Mouse (Mus musculus) heart, embryonic 12.5 days (tissue): ENCODE data around the gene 4931409K22Rik. TPM values are rescaled to one million over a fixed set of nuclear protein-coding genes. Genes with fewer than 3 reads are reported as not detected.

Experiments used
- ATAC-seq: fragments of 200-750 bp; cut with Nextera tagmentation; 2 replicates; pipeline ENCODE4 v1.8.0; 2017; ENCODE audit warnings: moderate TSS enrichment, moderate library complexity; ENCODE audit not compliant: insufficient number of reproducible peaks, low FRiP score
- H3K27ac ChIP-seq: fragments of 300-500 bp; sonication (generic); 2 replicates; pipeline ENCODE4 v1.5.1; 2016; ENCODE audit warnings: mild to moderate bottlenecking, moderate library complexity; ENCODE audit not compliant: poor library complexity, severe bottlenecking
- H3K27me3 ChIP-seq: fragments of 300-500 bp; sonication (generic); replicated peaks from 2 replicates; pipeline ENCODE4 v1.6.1; 2016; ENCODE audit warnings: mild to moderate bottlenecking, moderate library complexity
- H3K36me3 ChIP-seq: fragments of 300-500 bp; sonication (generic); 2 replicates; pipeline ENCODE4 v1.6.1; 2016; ENCODE audit warnings: mild to moderate bottlenecking, moderate library complexity
- H3K4me1 ChIP-seq: fragments of 300-500 bp; sonication (generic); replicated peaks from 2 replicates; pipeline ENCODE4 v1.6.1; 2016; ENCODE audit warnings: mild to moderate bottlenecking
- H3K4me2 ChIP-seq: fragments of 300-500 bp; sonication (generic); 2 replicates; pipeline ENCODE4 v1.6.1; 2016; ENCODE audit warnings: mild to moderate bottlenecking, moderate library complexity
- H3K4me3 ChIP-seq: fragments of 300-500 bp; sonication (generic); 2 replicates; pipeline ENCODE4 v1.5.1; 2016; ENCODE audit warnings: mild to moderate bottlenecking
- H3K9ac ChIP-seq: fragments of 300-500 bp; sonication (generic); 2 replicates; pipeline ENCODE4 v1.6.1; 2016; ENCODE audit warnings: mild to moderate bottlenecking, moderate library complexity
- H3K9me3 ChIP-seq: fragments of 300-500 bp; sonication (generic); replicated peaks from 2 replicates; pipeline ENCODE4 v1.6.1; 2016; ENCODE audit warnings: mild to moderate bottlenecking, moderate library complexity
- WGBS: fragments of 180-500 bp; shearing (Covaris S2); methylation state at CpG from one replicate; pipeline ENCODE4 v1.1.7; 2016; 5-methylcytosine and 5-hydroxymethylcytosine counted together
- polyA plus RNA-seq: library from polyadenylated mRNA; unstranded; fragments of >200 nt; fragmentation: Nextera tagmentation; extraction: Ambion mirVana; gene quantifications from 2 replicates; pipeline ENCODE4 v1.2.1, GENCODE M21; 2016

4931409K22Rik gene
- polyA plus RNA-seq, 1 experiment from 2014 or later, result not detected

DNA sequence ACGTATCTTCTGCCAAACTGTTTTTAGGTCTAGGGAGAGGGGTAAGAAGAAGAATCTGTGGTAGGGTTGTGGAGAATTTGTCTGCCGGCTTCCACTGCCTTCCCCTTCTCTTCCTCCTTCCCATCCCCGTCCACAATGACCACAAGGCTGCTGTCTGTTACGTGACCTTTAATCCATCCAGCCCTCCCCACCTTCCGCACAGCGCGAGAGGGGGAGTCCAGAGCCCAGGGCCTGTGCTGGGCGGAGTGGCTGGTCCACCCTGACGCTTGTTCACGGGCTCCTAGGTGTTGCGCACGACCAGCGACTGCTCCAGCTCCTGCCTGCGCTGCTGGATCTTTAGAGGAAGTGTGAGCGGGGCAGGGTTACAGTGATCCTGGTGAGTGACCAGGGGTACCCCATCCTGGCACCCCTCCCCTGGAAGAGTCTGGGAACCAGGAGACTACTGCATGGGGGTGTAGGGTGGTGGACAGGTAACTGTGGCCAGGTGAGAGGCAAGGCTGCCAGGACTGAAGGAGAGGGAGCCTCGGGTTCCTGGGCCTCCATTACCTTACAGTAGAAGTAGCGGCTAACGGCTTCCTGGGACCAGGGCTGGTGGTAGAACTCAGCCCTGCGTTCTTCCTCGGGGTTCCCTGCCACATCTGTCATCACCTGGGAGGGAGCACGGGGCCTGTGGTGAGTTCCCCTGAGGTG is 36.0 kb upstream of the 4931409K22Rik start:
- H3K4me2 ChIP-seq, result no peak overlapping the region
- WGBS, result 65% methylated on average over 21 of the region's 21 CpGs
- H3K4me1 ChIP-seq, result peaks cover 41% of the 10 kb centered on the region

DNA sequence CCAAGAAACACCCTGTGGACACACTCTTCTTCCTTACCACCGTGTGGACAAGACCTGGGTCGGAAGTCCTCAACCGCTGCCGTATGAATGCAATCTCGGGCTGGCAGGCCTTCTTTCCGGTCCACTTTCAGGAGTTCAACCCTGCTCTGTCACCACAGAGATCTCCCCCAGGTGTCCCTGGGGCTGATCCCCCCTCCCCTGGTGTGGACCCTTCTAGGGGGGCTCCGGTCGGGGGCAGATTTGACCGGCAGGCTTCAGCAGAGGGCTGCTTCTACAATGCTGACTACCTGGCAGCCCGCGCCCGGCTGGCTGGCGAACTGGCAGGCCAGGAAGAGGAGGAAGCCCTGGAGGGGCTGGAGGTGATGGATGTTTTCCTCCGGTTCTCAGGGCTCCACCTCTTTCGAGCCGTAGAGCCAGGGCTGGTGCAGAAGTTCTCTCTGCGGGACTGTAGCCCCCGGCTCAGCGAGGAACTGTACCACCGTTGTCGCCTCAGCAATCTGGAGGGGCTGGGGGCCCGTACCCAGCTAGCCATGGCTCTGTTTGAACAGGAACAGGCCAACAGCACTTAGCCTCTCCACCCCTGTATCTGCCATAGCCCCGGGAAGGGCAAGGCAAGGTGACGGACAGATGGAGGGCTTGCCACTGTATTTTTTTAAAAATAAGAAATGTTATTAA is 35.3 kb upstream of the 4931409K22Rik start:
- 59% methylated on average over 24 of the region's 24 CpGs for WGBS
- peak overlapping the region; percentile 32 for H3K4me2 ChIP-seq
- H3K27ac ChIP-seq, result no peak overlapping the region
- no peaks in the 10 kb centered on the region for H3K9me3 ChIP-seq
- no peak overlapping the region for H3K4me3 ChIP-seq
- ATAC-seq, result no peak
- peaks cover 87% of the 10 kb centered on the region for H3K36me3 ChIP-seq
- peaks cover 44% of the 10 kb centered on the region for H3K4me1 ChIP-seq
- 0 out of 2 replicates have a peak overlapping the region, but pooled peaks have one; percentile 19 for H3K9ac ChIP-seq
- no peaks in the 10 kb centered on the region for H3K27me3 ChIP-seq

More for the DNA sequence above, 36.0 kb upstream of the 4931409K22Rik start:
- no peak overlapping the region for H3K4me3 ChIP-seq
- no peaks in the 10 kb centered on the region for H3K9me3 ChIP-seq
- H3K27ac ChIP-seq, result no peak overlapping the region
- H3K9ac ChIP-seq, result no peak overlapping the region
- ATAC-seq, result no peak
- H3K36me3 ChIP-seq, result peaks cover 89% of the 10 kb centered on the region
- H3K27me3 ChIP-seq, result no peaks in the 10 kb centered on the region

DNA sequence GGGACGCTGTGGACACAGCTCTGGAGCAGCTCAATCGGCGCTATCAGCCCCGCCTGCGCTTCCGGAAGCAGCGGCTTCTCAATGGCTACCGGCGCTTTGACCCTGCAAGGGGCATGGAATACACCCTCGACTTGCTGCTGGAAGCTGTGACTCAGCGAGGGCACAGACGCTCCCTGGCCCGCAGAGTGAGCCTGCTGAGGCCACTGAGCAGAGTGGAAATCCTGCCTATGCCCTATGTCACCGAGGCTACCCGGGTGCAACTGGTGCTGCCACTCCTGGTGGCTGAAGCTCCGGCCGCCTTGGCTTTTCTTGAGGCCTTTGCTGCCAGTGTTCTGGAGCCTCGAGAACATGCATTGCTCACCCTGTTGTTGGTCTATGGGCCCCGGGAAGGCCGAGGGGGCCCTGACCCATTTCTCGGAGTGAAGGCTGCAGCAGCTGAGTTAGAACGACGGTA is 34.7 kb upstream of the 4931409K22Rik start:
- WGBS, result 29% methylated on average over 23 of the region's 23 CpGs
- 0 out of 2 replicates have a peak overlapping the region, but pooled peaks have one; percentile 19 for H3K9ac ChIP-seq
- 0 out of 2 replicates have a peak overlapping the region, but pooled peaks have one; percentile 5 for H3K27ac ChIP-seq
- H3K36me3 ChIP-seq, result peaks cover 83% of the 10 kb centered on the region
- ATAC-seq, result no peak
- H3K9me3 ChIP-seq, result no peaks in the 10 kb centered on the region
- no peaks in the 10 kb centered on the region for H3K27me3 ChIP-seq
- H3K4me3 ChIP-seq, result no peak overlapping the region
- peak overlapping the region; percentile 32 for H3K4me2 ChIP-seq
- peaks cover 37% of the 10 kb centered on the region for H3K4me1 ChIP-seq

DNA sequence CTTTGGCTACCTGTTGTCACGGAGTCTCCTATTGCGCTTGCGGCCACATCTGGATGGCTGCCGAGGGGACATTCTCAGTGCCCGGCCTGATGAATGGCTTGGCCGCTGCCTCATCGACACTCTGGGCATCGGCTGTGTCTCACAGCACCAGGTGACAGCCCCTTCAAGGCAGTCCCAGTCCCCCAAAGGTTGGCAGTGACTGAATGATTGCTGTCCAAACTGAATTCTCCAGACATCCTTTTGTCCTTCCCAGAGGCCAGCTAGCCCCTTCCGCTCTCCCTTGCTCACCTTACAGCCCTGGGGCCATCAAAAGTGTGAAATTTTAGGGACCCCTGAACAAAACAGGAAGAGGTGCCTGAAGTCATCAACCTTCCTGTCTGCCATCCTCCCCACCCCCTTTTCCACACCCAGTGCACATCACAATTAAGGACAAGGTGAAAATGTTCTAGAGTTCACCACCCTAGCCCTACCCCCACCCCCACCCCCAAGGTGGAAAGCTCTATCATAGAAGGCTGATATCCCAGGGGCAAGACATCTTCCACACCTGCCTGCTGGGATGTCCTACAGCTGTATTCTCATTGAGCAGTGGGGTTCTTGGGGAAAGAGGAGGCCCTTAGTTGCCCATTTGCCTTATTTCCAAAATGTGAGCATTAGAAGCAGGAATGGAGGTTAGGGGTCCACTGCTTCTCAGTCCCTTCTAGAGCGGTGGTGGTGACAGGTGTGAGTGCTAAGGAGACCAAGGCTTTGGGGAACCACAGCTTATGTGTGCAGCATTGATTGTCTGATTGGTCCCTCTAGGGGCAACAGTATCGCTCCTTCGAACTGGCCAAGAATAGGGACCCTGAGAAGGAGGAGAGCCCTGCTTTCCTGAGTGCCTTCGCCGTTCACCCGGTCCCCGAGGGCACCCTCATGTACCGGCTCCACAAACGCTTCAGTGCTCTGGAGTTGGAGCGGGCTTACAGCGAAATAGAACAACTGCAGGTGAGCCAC is 33.2 kb upstream of the 4931409K22Rik start:
- Histone ChIP-seq H3K4me3 (no peak overlapping the region), H3K9me3 (no peaks in the 10 kb centered on the region), H3K27me3 (no peaks in the 10 kb centered on the region), H3K36me3 (peaks cover 68% of the 10 kb centered on the region), H3K4me1 (peaks cover 35% of the 10 kb centered on the region), H3K27ac (no peak overlapping the region), H3K4me2 (no peak overlapping the region), H3K9ac (no peak overlapping the region)
- no peak for ATAC-seq
- WGBS, result 86% methylated on average over 20 of the region's 20 CpGs

DNA sequence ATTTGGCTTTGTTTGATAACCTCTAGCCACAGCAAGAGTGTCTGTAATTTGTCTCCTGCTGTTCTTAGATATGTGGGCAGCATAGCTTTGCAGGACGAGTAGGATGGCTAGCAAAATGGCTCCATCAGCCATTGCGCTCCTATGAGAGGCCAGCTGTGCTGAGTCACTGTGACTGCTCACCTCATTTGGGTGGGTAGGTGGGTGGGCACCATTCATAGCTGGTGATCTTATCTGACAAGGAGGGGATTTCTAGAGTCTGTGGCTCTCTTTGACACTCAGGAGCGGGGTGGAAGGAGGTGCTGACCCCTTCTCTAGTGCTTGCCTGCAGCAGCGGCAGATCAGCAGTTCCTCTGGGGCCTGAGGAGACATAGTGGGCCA is 30.6 kb upstream of the 4931409K22Rik start:
- ATAC-seq, result peak; percentile 38; the same call in 1 of the 2 replicates
- H3K4me3 ChIP-seq, result peak overlapping the region; percentile 78
- peak overlapping the region; percentile 60; the same call in 1 of the 2 replicates for H3K27ac ChIP-seq
- H3K9me3 ChIP-seq, result no peaks in the 10 kb centered on the region
- peaks cover 42% of the 10 kb centered on the region for H3K36me3 ChIP-seq
- no peaks in the 10 kb centered on the region for H3K27me3 ChIP-seq
- H3K4me1 ChIP-seq, result peaks cover 30% of the 10 kb centered on the region
- WGBS, result 17% methylated on average over 4 of the region's 4 CpGs
- H3K9ac ChIP-seq, result peak overlapping the region; percentile 81
- peak overlapping the region; percentile 83 for H3K4me2 ChIP-seq

DNA sequence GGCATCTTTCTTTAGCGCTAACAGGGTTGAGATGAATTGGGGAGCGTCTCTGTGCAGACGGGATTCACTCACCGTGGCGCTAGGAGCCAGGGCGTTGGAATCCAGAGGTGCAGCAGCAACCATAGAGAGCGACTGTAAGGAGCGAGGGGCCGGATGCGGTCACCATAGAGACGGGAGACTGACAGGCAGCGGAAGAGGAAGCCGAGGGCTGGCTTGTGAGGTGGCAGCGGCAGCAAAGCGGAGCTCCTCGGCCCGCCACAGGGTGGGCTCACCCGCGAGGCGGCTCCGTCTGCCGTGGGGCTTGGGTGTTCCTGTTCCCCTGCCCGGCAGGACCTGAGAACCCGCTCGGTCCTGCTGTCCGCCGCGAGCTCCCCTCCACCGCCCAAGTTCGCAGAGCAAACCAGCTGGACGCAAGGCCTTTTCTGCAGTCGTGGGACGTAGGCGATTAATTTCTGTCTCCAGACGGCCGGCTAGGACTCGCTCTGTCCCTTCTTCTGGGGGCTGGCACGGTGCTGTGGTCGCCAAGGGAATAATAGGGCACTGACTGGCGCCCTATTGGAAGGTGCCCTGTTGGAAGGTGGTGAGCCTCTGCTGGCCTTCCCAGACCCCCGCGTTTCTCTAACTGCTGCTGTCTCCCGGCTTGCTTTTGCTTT is 30.1 kb upstream of the 4931409K22Rik start, which contains the start of gene Chpf2:
Gene Chpf2, plus strand, starts transcription at position 195 of the 653 bp plus-strand sequence.
- under 1% methylated on average over 43 of the region's 43 CpGs for WGBS
- Histone ChIP-seq H3K4me1 (peaks cover 25% of the 10 kb centered on the region), H3K9me3 (no peaks in the 10 kb centered on the region), H3K9ac (peak within 1 kb of the TSS; percentile 81), H3K27ac (peak within 1 kb of the TSS; percentile 60), H3K27me3 (no peaks in the 10 kb centered on the region), H3K4me3 (peak within 1 kb of the TSS; percentile 78), H3K36me3 (peaks cover 37% of the 10 kb centered on the region), H3K4me2 (peak within 1 kb of the TSS; percentile 83)
- ATAC-seq, result peak; percentile 86

DNA sequence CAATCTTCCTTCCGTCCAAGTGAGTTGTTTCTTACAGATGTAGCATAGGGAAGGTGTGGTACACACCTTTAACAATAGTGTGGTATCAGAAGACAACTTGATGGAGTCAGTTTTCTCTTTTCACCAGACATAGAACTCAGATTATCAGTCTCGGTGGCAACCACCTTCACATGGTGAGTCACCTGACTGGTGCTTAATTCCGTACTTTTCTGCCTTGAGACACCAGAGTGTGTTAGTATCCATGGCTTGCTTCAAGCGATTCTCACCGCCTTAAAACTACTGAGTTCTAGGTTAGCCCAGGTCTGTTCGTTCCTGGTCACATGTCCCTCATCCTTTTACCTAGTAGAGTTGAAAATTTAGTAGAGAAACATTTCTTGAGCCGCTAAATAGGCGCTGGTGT is 29.5 kb upstream of the 4931409K22Rik start:
- H3K27ac ChIP-seq, result no peak overlapping the region
- ATAC-seq, result no peak

DNA sequence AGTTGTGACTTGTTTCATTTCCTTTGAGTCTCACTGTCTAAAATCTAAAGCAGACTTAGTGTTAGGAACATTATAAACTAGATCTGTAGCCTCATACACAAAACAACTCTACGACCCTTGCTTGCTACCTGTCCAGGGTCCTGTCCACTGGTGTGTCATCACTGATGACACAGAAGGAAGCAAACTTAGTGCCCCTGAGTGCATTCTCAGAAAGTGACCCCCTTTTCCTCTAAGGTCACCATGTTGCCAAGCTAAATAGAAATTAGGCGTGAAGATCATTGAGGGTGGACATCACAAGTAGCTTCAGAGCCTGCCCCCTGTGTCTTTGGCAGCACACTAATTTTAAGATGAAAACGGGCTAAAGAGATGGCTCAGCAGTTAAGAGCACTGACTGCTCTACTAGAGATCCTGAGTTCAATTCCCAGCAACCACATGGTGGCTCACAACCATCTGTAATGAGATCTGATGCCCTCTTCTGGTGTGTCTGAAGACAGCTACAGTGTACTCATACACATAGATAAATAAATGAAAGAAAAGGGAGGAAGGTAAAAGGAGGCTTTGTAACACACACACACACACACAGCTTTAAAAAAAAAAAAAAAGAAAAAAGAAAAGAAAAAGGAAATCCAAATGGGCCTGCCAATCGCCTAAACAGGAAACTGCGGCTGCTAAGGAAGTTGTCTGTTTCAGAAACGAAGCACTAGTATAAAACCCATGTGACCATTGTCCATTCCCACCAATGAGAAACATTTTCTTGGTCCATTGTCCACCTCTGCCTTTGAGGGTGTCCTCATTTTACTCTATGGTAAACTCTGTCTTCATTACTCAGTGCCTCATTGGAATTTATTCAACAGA is 21.7 kb upstream of the 4931409K22Rik start:
- Histone ChIP-seq H3K27me3 (no peaks in the 10 kb centered on the region), H3K9me3 (no peaks in the 10 kb centered on the region), H3K9ac (peak overlapping the region; percentile 70), H3K36me3 (peaks cover 23% of the 10 kb centered on the region), H3K4me1 (peaks cover 14% of the 10 kb centered on the region), H3K27ac (peak overlapping the region; percentile 76), H3K4me3 (peak overlapping the region; percentile 84), H3K4me2 (peak overlapping the region; percentile 69)
- no peak for ATAC-seq
- 61% methylated on average over 6 of the region's 6 CpGs for WGBS

More for the DNA sequence above, 29.5 kb upstream of the 4931409K22Rik start:
- H3K4me1 ChIP-seq, result peaks cover 19% of the 10 kb centered on the region
- peak overlapping the region; percentile 78 for H3K4me3 ChIP-seq
- H3K36me3 ChIP-seq, result peaks cover 31% of the 10 kb centered on the region
- WGBS, result 13% methylated on average over 8 of the region's 8 CpGs
- H3K4me2 ChIP-seq, result peak overlapping the region; percentile 83
- peak overlapping the region; percentile 81 for H3K9ac ChIP-seq
- no peaks in the 10 kb centered on the region for H3K27me3 ChIP-seq
- no peaks in the 10 kb centered on the region for H3K9me3 ChIP-seq

DNA sequence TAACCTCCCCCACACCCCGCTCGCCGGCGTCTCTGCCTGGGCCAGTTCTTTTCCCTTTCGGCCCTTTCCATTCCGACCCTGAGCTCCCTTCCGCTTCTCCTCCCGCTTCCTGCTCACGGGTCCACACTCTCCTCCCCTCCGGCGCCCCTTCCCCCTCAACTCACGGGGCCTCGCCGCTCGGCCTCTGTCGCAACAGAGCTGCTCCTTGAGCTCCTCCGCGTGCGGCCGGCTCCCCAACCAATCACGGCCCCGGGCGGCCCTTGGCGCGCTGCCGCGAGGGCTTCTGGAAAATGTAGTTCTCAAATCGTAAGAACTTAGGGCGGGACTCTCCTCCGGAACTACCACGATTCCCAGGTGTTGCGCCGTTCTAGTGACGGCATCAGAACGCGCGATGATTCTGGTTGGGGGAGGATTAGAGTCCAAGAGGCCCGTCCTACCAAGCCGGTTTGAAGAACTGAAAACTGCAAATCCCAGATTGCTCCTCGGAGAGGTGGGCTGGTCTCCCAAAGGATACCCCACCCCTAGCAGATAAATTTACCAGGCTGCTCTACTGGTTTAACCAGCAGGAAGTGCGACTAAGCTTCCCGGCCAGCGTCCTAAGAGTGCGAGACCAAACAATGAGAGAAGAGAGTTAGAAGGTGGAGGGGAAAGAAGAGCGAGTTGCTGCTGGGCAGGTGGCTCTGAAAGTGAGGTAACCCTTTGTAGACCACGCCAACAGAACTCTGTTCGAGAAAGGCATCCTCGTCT is 20.7 kb upstream of the 4931409K22Rik start, which contains the start of gene Abcf2:
Gene Abcf2, minus strand, starts transcription at position 285 of the 747 bp plus-strand sequence.
- Histone ChIP-seq H3K4me1 (peaks cover 14% of the 10 kb centered on the region), H3K27me3 (no peaks in the 10 kb centered on the region), H3K4me3 (peak within 1 kb of the TSS; percentile 84), H3K9me3 (no peaks in the 10 kb centered on the region), H3K9ac (peak within 1 kb of the TSS; percentile 90), H3K27ac (peak within 1 kb of the TSS; percentile 76), H3K36me3 (peaks cover 33% of the 10 kb centered on the region), H3K4me2 (peak within 1 kb of the TSS; percentile 92)
- 1% methylated on average over 48 of the region's 48 CpGs for WGBS
- peak; percentile 96 for ATAC-seq
